Mouse (Mus musculus) embryonic facial prominence, embryonic 12.5 days (tissue): ENCODE measurements around the gene Slc22a5. TPM values are rescaled to one million over a fixed set of nuclear protein-coding genes. Genes with fewer than 3 reads are reported as not detected.
A peak's percentile ranks its signal among the peaks of the same experiment; 100 is the strongest.
"Not testable (repeated sequence)": the region's sequence is repeated elsewhere in the genome, so short reads cannot be mapped to it uniquely, and the experiment has no call there.

Experiments
- ATAC-seq: fragments of 200-750 bp; cut with Nextera tagmentation; 2 replicates; pipeline ENCODE4 v1.8.0; 2017; ENCODE audit not compliant: insufficient number of reproducible peaks, insufficient read depth, low FRiP score, low TSS enrichment
- H3K27ac ChIP-seq: fragments of 300-500 bp; sonication (generic); 2 replicates; pipeline ENCODE4 v1.5.1; 2016; ENCODE audit warnings: mild to moderate bottlenecking
- H3K27me3 ChIP-seq: fragments of 300-500 bp; sonication (generic); 2 replicates; pipeline ENCODE4 v1.6.1; 2016; ENCODE audit warnings: mild to moderate bottlenecking, moderate library complexity
- H3K36me3 ChIP-seq: fragments of 300-500 bp; sonication (generic); 2 replicates; pipeline ENCODE4 v1.6.1; 2016; ENCODE audit warnings: mild to moderate bottlenecking
- H3K4me1 ChIP-seq: fragments of 300-500 bp; sonication (generic); 2 replicates; pipeline ENCODE4 v1.6.1; 2016
- H3K4me2 ChIP-seq: fragments of 300-500 bp; sonication (generic); replicated peaks from 2 replicates; pipeline ENCODE4 v1.6.1; 2016; ENCODE audit warnings: mild to moderate bottlenecking, moderate library complexity
- H3K4me3 ChIP-seq: fragments of 300-500 bp; sonication (generic); 2 replicates; pipeline ENCODE4 v1.5.1; 2016; ENCODE audit warnings: mild to moderate bottlenecking
- H3K9ac ChIP-seq: fragments of 300-500 bp; sonication (generic); 2 replicates; pipeline ENCODE4 v1.6.1; 2016; ENCODE audit warnings: mild to moderate bottlenecking, moderate library complexity
- H3K9me3 ChIP-seq: fragments of 300-500 bp; sonication (generic); 2 replicates; pipeline ENCODE4 v1.6.1; 2016; ENCODE audit warnings: mild to moderate bottlenecking, moderate library complexity
- WGBS: fragments of 180-500 bp; shearing (Covaris S2); methylation state at CpG from one replicate; pipeline ENCODE4 v1.1.7; 2016; 5-methylcytosine and 5-hydroxymethylcytosine counted together
- polyA plus RNA-seq: library from polyadenylated mRNA; unstranded; fragments of >200 nt; fragmentation: Nextera tagmentation; extraction: Ambion mirVana; gene quantifications from 2 replicates; pipeline ENCODE4 v1.2.1, GENCODE M21; 2016

Slc22a5 gene
- polyA plus RNA-seq, 1 experiment from 2014 or later: 9.0 TPM

- not testable (repeated sequence) for H3K9ac ChIP-seq, ATAC-seq, H3K4me2 ChIP-seq, H3K27me3 ChIP-seq, H3K4me1 ChIP-seq, H3K4me3 ChIP-seq, H3K27ac ChIP-seq, H3K9me3 ChIP-seq, H3K36me3 ChIP-seq
- 79% methylated on average over 5 of the region's 5 CpGs for WGBS
Measured at GRCm38 (mm10) chr11:53878096-53878495, 13.4 kb downstream of the Slc22a5 start.

GRCm38 (mm10) chr11:53876488-53876887, 15.0 kb downstream of the Slc22a5 start:
- Histone ChIP-seq H3K27me3 (no peaks in the 10 kb centered on the region), H3K4me1 (no peaks in the 10 kb centered on the region), H3K4me3 (no peak overlapping the region), H3K4me2 (no peak overlapping the region), H3K36me3 (peaks cover 6% of the 10 kb centered on the region; the same call in 1 of the 2 replicates), H3K9ac (no peak overlapping the region), H3K9me3 (no peaks in the 10 kb centered on the region), H3K27ac (no peak overlapping the region)
- ATAC-seq: no peak
- WGBS: 86% methylated on average over 4 of the region's 4 CpGs

DNA sequence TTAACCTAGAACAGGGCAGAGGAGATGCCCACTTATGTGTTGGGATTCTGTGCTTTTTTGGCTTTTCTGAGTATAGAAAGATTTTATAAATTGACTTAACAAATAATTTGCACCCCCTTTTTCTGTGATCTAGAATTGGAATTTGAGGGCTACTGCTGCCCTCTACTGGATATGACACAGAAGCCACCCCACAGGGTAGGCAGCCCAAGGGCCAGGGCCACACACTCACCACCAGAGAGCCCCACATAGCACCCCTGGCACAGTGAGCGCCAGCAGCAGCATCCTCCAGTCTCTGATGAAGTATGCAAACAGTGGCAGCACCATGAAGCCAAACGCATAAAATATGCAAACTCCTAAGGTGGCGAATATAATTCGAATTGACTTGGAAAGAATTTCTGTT, 16.8 kb downstream of the Slc22a5 start:
- H3K27ac ChIP-seq: no peak overlapping the region
- H3K27me3 ChIP-seq: no peaks in the 10 kb centered on the region
- ATAC-seq: no peak
- 75% methylated on average over 4 of the region's 4 CpGs for WGBS
- H3K4me3 ChIP-seq: no peak overlapping the region
- no peaks in the 10 kb centered on the region for H3K9me3 ChIP-seq
- no peak overlapping the region for H3K4me2 ChIP-seq
- H3K36me3 ChIP-seq: peaks cover 11% of the 10 kb centered on the region
- no peaks in the 10 kb centered on the region for H3K4me1 ChIP-seq
- H3K9ac ChIP-seq: no peak overlapping the region

DNA sequence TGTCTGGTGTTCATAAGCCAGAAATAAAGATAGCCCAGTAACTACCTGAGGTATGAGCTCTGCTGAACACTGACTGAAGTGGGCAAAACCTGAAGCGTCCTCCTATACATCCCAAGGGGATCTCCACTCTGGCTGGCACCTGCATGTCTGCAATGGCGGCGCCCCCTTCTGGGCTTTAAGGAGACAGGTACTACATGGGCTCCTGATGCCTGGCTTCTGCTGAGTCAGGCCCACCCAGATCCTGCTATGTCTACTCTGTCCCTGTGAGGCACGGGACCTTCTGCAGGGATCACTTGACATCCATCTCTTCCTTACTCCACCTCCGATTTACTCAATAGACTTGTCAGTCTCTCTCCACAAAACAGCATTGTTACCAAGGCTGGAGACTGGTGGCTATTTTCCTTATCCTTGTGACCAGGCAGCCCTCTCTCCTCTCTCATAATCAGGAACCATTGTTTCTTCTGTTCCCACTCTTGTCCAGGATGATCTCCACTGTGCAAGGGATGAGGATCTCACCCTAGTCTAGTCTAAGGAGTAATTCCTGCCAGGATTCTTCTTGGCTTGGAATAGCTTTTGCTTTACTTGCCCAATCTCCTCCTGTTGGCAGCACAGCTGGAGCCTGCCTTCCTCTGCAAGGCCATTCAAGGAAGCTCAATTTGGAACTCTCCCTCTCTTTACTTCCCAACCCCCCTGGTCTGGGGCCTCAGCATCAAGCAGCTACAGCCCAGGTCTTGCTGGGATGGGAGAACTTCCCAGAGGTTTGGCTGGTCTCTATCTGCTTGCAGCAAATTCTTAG, 17.4 kb downstream of the Slc22a5 start:
- ATAC-seq: 0 out of 2 replicates have a peak, but pooled peaks have one; percentile 15
- H3K4me3 ChIP-seq, H3K9me3 ChIP-seq, H3K27ac ChIP-seq, H3K4me1 ChIP-seq, H3K9ac ChIP-seq, H3K27me3 ChIP-seq, H3K4me2 ChIP-seq: not testable (repeated sequence)
- peaks cover 11% of the 10 kb centered on the region for H3K36me3 ChIP-seq
- 60% methylated on average over 5 of the region's 5 CpGs for WGBS

- H3K9ac ChIP-seq: no peak overlapping the region
- peaks cover 11% of the 10 kb centered on the region for H3K36me3 ChIP-seq
- no peak overlapping the region for H3K27ac ChIP-seq
- no peaks in the 10 kb centered on the region for H3K9me3 ChIP-seq
- H3K4me2 ChIP-seq: no peak overlapping the region
- no peaks in the 10 kb centered on the region for H3K4me1 ChIP-seq
- ATAC-seq: no peak
- WGBS: 86% methylated on average over 2 of the region's 2 CpGs
- no peaks in the 10 kb centered on the region for H3K27me3 ChIP-seq
- H3K4me3 ChIP-seq: no peak overlapping the region
Measured at GRCm38 (mm10) chr11:53871786-53872507, 19.5 kb downstream of the Slc22a5 start.

- no peak for ATAC-seq
- H3K9me3 ChIP-seq: no peaks in the 10 kb centered on the region
- H3K27ac ChIP-seq: no peak overlapping the region
- peaks cover 11% of the 10 kb centered on the region for H3K36me3 ChIP-seq
- no peaks in the 10 kb centered on the region for H3K4me1 ChIP-seq
- no peak overlapping the region for H3K4me3 ChIP-seq
- H3K4me2 ChIP-seq: no peak overlapping the region
- H3K9ac ChIP-seq: no peak overlapping the region
- no peaks in the 10 kb centered on the region for H3K27me3 ChIP-seq
- 89% methylated on average over 5 of the region's 5 CpGs for WGBS
Measured at GRCm38 (mm10) chr11:53869172-53869571, 22.3 kb downstream of the Slc22a5 start.

GRCm38 (mm10) chr11:53868323-53868722, 23.1 kb downstream of the Slc22a5 start:
- ATAC-seq, H3K4me2 ChIP-seq, H3K27me3 ChIP-seq, H3K27ac ChIP-seq, H3K4me3 ChIP-seq, H3K9ac ChIP-seq, H3K9me3 ChIP-seq, H3K4me1 ChIP-seq: not testable (repeated sequence)
- H3K36me3 ChIP-seq: peaks cover 11% of the 10 kb centered on the region
- 45% methylated on average over 5 of the region's 5 CpGs for WGBS

GRCm38 (mm10) chr11:53864724-53865310, 26.6 kb downstream of the Slc22a5 start:
- H3K27ac ChIP-seq, H3K9me3 ChIP-seq, H3K27me3 ChIP-seq, H3K4me3 ChIP-seq, ATAC-seq, H3K36me3 ChIP-seq, H3K4me2 ChIP-seq, H3K9ac ChIP-seq, H3K4me1 ChIP-seq: not testable (repeated sequence)
- 79% methylated on average over 1 of the region's 4 CpGs for WGBS

DNA sequence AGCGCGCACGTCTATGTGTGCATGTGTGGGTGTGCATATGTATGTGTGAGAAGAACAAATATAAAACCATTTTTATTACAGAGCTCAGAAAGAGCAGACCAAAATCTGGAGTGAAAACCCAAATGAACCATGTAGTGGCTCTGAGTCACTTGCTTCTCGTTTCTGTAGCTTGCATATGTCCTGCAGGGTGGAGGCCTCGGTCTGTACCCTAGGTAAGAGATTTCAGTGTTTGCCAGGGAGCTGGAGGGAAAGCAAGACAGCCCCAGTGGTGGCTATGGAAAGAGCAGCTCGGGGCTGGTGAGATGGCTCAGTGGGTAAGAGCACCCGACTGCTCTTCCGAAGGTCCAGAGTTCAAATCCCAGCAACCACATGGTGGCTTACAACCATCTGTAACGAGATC, 30.5 kb downstream of the Slc22a5 start:
- not testable (repeated sequence) for H3K9me3 ChIP-seq, H3K27ac ChIP-seq, H3K4me1 ChIP-seq, H3K36me3 ChIP-seq, H3K4me2 ChIP-seq, H3K9ac ChIP-seq, H3K27me3 ChIP-seq, H3K4me3 ChIP-seq, ATAC-seq
- 77% methylated on average over 8 of the region's 9 CpGs for WGBS

- H3K4me2 ChIP-seq: peak within 1 kb of the TSS; percentile 71
- not testable (repeated sequence) for H3K27ac ChIP-seq, H3K27me3 ChIP-seq, ATAC-seq, H3K4me1 ChIP-seq, H3K9me3 ChIP-seq, H3K36me3 ChIP-seq
- H3K4me3 ChIP-seq: peak within 1 kb of the TSS; percentile 45
- 14% methylated on average over 44 of the region's 50 CpGs for WGBS
- H3K9ac ChIP-seq: peak within 1 kb of the TSS; percentile 59
Measured at GRCm38 (mm10) chr11:53858761-53859580, 32.5 kb downstream of the Slc22a5 start, which contains the start of gene Gm12216. Gene Gm12216, minus strand, starts transcription at chr11:53859256.

GRCm38 (mm10) chr11:53858058-53858760, 33.3 kb downstream of the Slc22a5 start:
- peak overlapping the region; percentile 71; the same call in 1 of the 2 replicates for H3K4me2 ChIP-seq
- no peak for ATAC-seq
- H3K27ac ChIP-seq: no peak overlapping the region
- no peaks in the 10 kb centered on the region for H3K9me3 ChIP-seq
- WGBS: 75% methylated on average over 6 of the region's 6 CpGs
- no peak overlapping the region for H3K4me3 ChIP-seq
- peaks cover 6% of the 10 kb centered on the region; the same call in 1 of the 2 replicates for H3K4me1 ChIP-seq
- no peaks in the 10 kb centered on the region for H3K36me3 ChIP-seq
- no peaks in the 10 kb centered on the region for H3K27me3 ChIP-seq
- no peak overlapping the region for H3K9ac ChIP-seq
